19 mouse cellular contexts compared by ENCODE assay signal in the genomic region with DNA sequence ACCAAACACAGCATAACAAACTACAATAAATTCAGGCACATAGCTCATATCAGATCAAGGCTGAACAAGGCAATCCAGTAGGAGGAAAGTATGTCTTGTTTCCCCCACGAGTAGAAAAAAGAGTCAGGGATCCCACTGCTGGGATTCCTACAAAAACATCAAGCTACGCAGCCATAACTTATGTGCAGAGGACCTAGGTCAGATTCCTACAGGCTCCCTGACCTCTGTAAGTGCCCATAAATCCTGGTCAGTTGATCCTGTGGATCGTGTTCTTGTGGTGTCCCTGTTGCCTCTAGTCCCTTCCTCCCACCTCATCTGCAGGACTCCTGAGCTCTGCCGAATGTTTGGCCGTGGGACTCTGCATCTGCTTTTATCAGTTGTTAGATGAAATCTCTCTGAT.
"Had no signal": no experiment of that assay in that cellular context is flagged by ENCODE, and none has a peak within 500 bp of the region (broad histone marks: within the 10 kb centered on the region; RNA-seq: fewer than 3 reads in every experiment).

No protein-coding gene starts in this region.

- H3K9me3 ChIP-seq: liver, embryonic 13.5 days; neural tube, embryonic 12.5 days had no signal

- H3K9ac ChIP-seq: liver, embryonic 13.5 days; neural tube, embryonic 12.5 days had no signal

- H3K27ac ChIP-seq: left cerebral cortex, adult 2 months; liver, embryonic 13.5 days; neural tube, embryonic 12.5 days had no signal

- H3K4me3 ChIP-seq: left cerebral cortex, adult 2 months; liver, embryonic 13.5 days; megakaryocyte, embryonic 14.5 days; neural tube, embryonic 12.5 days had no signal

- H3K4me2 ChIP-seq: liver, embryonic 13.5 days; midbrain, embryonic 11.5 days; neural tube, embryonic 12.5 days had no signal

- H3K36me3 ChIP-seq: liver, embryonic 13.5 days; neural tube, embryonic 12.5 days had no signal

- DNase-seq: kidney, adult 9 months; kidney, postnatal 36 days; layer of hippocampus, postnatal 36 days; liver, embryonic 13.5 days; lung, adult 2 months; lung, postnatal 36 days; midbrain, embryonic 14.5 days; retina, postnatal 1 day; right cerebral cortex, postnatal 25 days; spleen, adult 18-20 months; thymus, adult 2 months; thymus, postnatal 25 days had no signal

- ATAC-seq: inflammation-experienced regulatory T-cells, adult 6 months; intestine, embryonic 16.5 days; lung, postnatal 0 days had no signal

- H3K27me3 ChIP-seq: liver, embryonic 13.5 days; neural tube, embryonic 12.5 days had no signal
